Mouse (Mus musculus) intestine, postnatal 0 days (tissue): ENCODE results near the gene Prr5l. TPM values are rescaled to one million over a fixed set of nuclear protein-coding genes. Genes with fewer than 3 reads are reported as not detected.

Source experiments
- ATAC-seq: fragments of 200-750 bp; cut with Nextera tagmentation; 2 replicates; pipeline ENCODE4 v1.8.0; 2017; ENCODE audit warnings: mild to moderate bottlenecking, moderate TSS enrichment, moderate library complexity
- H3K27ac ChIP-seq: fragments of 300-500 bp; sonication (generic); 2 replicates; pipeline ENCODE4 v1.5.1; 2014; ENCODE audit warnings: mild to moderate bottlenecking, low read depth, low read length, moderate library complexity
- H3K27me3 ChIP-seq: fragments of 300-500 bp; sonication (generic); replicated peaks from 2 replicates; pipeline ENCODE4 v1.6.1; 2014; ENCODE audit warnings: low read length, mixed read lengths; ENCODE audit not compliant: control insufficient read depth, insufficient read depth
- H3K36me3 ChIP-seq: fragments of 300-500 bp; sonication (generic); 2 replicates; pipeline ENCODE4 v1.6.1; 2014; ENCODE audit warnings: mild to moderate bottlenecking, moderate library complexity; ENCODE audit not compliant: control insufficient read depth, insufficient read depth
- H3K4me1 ChIP-seq: fragments of 300-500 bp; sonication (generic); replicated peaks from 2 replicates; pipeline ENCODE4 v1.6.1; 2014; ENCODE audit warnings: antibody characterized with exemption, low read length, mixed read lengths; ENCODE audit not compliant: control insufficient read depth, insufficient read depth
- H3K4me2 ChIP-seq: fragments of 300-500 bp; sonication (generic); replicated peaks from 2 replicates; pipeline ENCODE4 v1.6.1; 2014; ENCODE audit warnings: low read depth, mild to moderate bottlenecking, moderate library complexity
- H3K4me3 ChIP-seq: fragments of 300-500 bp; sonication (generic); 2 replicates; pipeline ENCODE4 v1.5.1; 2014; ENCODE audit warnings: low read depth, low read length
- H3K9ac ChIP-seq: fragments of 300-500 bp; sonication (generic); 2 replicates; pipeline ENCODE4 v1.6.1; 2014; ENCODE audit warnings: mild to moderate bottlenecking, low read depth, low read length
- H3K9me3 ChIP-seq: fragments of 300-500 bp; sonication (generic); 2 replicates; pipeline ENCODE4 v1.6.1; 2016; ENCODE audit warnings: mixed run types; ENCODE audit not compliant: control insufficient read depth
- CTCF ChIP-seq: sonication (generic); IDR thresholded peaks from 2 replicates; pipeline ENCODE4 v1.5.1; 2016; ENCODE audit warnings: low read depth, mild to moderate bottlenecking, control low read depth, antibody characterized with exemption, moderate library complexity
- WGBS: fragments of 180-500 bp; shearing (Covaris S2); extraction: QIAGEN DNeasy Blood & Tissue Kit; methylation state at CpG from one replicate; pipeline ENCODE4 v1.1.7; 2014; 5-methylcytosine and 5-hydroxymethylcytosine counted together
- polyA plus RNA-seq: library from polyadenylated mRNA; unstranded; fragments of >200 nt; fragmentation: Nextera tagmentation; extraction: Ambion mirVana; gene quantifications from 2 replicates; pipeline ENCODE4 v1.2.1, GENCODE M21; 2015

Gene Prr5l
- polyA plus RNA-seq = 36.4 and 41.8 TPM in 2 replicates

DNA sequence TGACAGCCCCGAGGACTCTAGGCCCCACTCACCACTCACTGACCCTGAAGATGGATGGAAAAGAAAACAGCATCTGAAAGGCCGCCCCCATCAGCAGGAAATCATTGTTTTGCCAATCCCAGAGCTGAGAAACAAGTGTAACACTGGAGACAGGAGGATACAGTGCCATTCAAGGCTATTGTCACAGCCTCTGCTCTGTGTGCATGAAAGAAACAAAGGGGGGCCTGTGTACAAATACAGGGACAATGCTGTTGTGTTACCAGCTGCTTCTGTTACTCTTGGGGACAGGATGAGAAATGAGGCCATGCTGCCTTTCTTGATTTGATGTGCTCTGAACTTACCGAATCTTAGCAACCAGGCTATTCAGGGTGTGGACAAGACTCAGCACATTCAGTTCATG is at the start of gene Prr5l:
TSS of gene Prr5l (minus strand) at position 30 of the 400 bp plus-strand sequence.
- Histone ChIP-seq H3K36me3 (no peaks in the 10 kb centered on the region), H3K27ac (no peak within 1 kb of the TSS), H3K4me3 (no peak within 1 kb of the TSS), H3K27me3 (no peaks in the 10 kb centered on the region), H3K4me2 (no peak within 1 kb of the TSS), H3K9ac (no peak within 1 kb of the TSS), H3K4me1 (peaks cover 5% of the 10 kb centered on the region), H3K9me3 (no peaks in the 10 kb centered on the region)
- WGBS = 42% methylated on average over 3 of the region's 3 CpGs
- no peak for TF ChIP-seq CTCF
- no peak for ATAC-seq

DNA sequence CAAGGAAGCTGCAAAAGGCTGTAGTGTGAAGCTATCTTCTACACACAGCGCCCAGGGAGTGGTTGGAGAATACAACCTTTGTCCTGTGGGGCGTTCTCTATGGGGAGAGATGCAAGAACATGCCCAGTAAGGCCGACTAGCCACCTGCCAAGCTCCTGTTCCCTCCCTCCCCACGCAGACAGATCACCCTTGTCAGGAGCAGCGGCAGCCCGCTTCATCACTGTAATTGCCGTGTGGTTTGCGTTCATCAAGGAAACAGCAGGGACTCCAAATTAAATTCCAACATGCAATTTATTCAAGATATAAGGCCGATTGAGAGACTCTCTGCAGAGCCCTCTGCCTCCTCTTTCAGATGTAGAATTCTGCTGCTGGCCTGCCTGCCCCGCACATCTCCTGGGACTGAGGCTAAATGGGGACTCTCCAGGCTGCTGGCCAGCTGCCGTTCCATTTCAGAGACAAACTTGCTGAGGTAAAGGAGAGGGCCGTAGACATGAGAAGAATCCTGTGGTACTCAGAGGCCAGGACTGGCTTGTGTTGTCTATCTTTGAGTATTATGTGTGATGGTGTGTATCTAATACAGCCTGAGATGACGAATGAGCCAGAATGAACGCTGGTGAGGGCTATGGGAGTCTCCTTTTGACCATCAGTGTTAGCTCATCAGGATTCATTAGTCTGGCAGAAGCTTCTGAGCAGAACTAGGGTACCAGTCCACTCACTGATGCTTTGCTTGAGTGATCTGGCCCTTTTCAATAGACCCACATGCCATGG is 49.5 kb upstream of the Prr5l start:
- H3K9ac ChIP-seq = no peak overlapping the region
- H3K4me3 ChIP-seq = no peak overlapping the region
- H3K4me1 ChIP-seq = peaks cover 6% of the 10 kb centered on the region; the same call in 1 of the 2 replicates
- TF ChIP-seq CTCF = no peak
- no peaks in the 10 kb centered on the region for H3K27me3 ChIP-seq
- H3K27ac ChIP-seq = no peak overlapping the region
- 0 out of 2 replicates have a peak overlapping the region, but pooled peaks have one; percentile 21 for H3K4me2 ChIP-seq
- H3K9me3 ChIP-seq = no peaks in the 10 kb centered on the region
- peak; percentile 93 for ATAC-seq
- no peaks in the 10 kb centered on the region for H3K36me3 ChIP-seq
- WGBS = 57% methylated on average over 14 of the region's 14 CpGs

- Histone ChIP-seq H3K4me2 (no peak overlapping the region), H3K4me3 (no peak overlapping the region), H3K27me3 (no peaks in the 10 kb centered on the region), H3K36me3 (no peaks in the 10 kb centered on the region), H3K9me3 (no peaks in the 10 kb centered on the region), H3K27ac (no peak overlapping the region), H3K4me1 (no peaks in the 10 kb centered on the region), H3K9ac (no peak overlapping the region)
- WGBS = 87% methylated on average over 12 of the region's 12 CpGs
- no peak for ATAC-seq
- no peak for TF ChIP-seq CTCF
These were observed 42.9 kb upstream of the Prr5l start for GRCm38 (mm10) chr2:101925591-101926188.

GRCm38 (mm10) chr2:101925183-101925582 is 42.4 kb upstream of the Prr5l start:
- H3K4me2 ChIP-seq = no peak overlapping the region
- no peaks in the 10 kb centered on the region for H3K9me3 ChIP-seq
- H3K27me3 ChIP-seq = no peaks in the 10 kb centered on the region
- H3K27ac ChIP-seq = no peak overlapping the region
- no peaks in the 10 kb centered on the region for H3K36me3 ChIP-seq
- 73% methylated on average over 3 of the region's 3 CpGs for WGBS
- ATAC-seq = no peak
- no peak for TF ChIP-seq CTCF
- H3K4me1 ChIP-seq = no peaks in the 10 kb centered on the region
- no peak overlapping the region for H3K4me3 ChIP-seq
- no peak overlapping the region for H3K9ac ChIP-seq

DNA sequence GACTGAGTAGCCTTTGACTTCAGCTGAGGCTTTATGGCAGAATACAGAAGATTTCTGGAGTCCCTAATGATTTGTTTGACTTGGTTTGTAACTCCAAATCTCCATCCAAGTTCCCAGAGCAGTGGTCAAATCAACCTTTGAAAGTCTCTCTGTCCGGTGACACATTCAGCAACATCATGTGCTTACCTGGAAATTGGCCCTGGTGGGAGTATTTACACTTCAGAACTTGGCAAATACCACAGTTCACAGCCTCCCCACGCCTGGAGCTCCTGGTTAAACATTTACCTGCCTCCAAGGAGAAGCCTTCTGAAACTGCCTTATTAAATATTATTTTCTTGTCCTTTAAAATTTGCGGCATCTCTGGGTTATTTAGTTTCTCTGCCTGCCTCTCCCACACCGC is 40.4 kb upstream of the Prr5l start:
- WGBS = 38% methylated on average over 4 of the region's 4 CpGs
- no peaks in the 10 kb centered on the region for H3K4me1 ChIP-seq
- H3K4me2 ChIP-seq = peak overlapping the region; percentile 33
- H3K36me3 ChIP-seq = no peaks in the 10 kb centered on the region
- H3K9me3 ChIP-seq = no peaks in the 10 kb centered on the region
- no peak overlapping the region for H3K4me3 ChIP-seq
- ATAC-seq = no peak
- TF ChIP-seq CTCF = no peak
- H3K9ac ChIP-seq = no peak overlapping the region
- no peak overlapping the region for H3K27ac ChIP-seq
- H3K27me3 ChIP-seq = no peaks in the 10 kb centered on the region

- no peaks in the 10 kb centered on the region for H3K36me3 ChIP-seq
- H3K9ac ChIP-seq = no peak overlapping the region
- no peaks in the 10 kb centered on the region for H3K4me1 ChIP-seq
- no peak overlapping the region for H3K27ac ChIP-seq
- no peak for TF ChIP-seq CTCF
- no peak overlapping the region for H3K4me2 ChIP-seq
- 82% methylated on average over 4 of the region's 4 CpGs for WGBS
- no peak overlapping the region for H3K4me3 ChIP-seq
- no peak for ATAC-seq
- no peaks in the 10 kb centered on the region for H3K9me3 ChIP-seq
- no peaks in the 10 kb centered on the region for H3K27me3 ChIP-seq
These were observed 39.5 kb upstream of the Prr5l start for GRCm38 (mm10) chr2:101922302-101922701.
